Mouse (Mus musculus): ENCODE results near the gene Bpifb2.
A peak's percentile ranks its signal among the peaks of the same experiment; 100 is the strongest.

The Bpifb2 gene

DNA sequence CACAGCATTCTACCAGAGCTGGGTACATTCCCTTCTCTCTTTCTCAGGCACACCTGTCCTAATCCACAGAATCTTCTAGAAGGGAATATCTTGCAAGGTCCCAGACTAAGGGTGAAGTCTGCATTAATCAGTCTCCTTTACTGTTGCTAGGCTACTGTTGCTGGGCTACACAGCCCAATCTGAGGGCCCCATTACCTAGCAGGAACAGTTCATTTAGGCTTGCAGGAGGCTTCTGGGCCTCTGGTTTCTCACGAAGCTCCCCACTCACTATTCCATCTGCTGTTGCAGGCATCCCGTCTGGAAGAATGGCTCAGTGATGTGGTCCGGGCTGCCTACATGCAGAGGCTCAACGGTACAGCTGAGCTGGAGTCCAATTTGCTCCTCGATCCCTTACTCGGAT, 56.3 kb downstream of the Bpifb2 start:
- DNase-seq (ENCODE audit: low spot score): no peak

DNA sequence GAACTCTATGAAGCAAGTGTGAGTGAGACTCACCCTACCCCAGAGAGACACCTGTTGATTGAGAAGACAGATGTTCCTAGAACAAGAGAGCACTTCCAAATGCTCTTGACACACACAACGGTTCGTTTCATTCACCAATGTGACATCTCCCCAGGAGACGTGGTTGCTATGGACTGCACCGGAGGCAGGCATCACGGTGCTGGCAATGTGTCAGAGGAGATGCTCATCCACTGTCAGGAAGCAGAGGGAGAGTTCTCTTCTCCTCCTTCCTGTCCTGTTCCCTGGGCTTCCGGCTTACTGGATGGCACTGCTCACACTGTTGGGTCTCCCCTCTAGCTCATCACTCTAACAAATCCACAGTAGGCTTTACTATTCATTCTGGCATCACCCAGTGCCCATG, 58.5 kb downstream of the Bpifb2 start:
- DNase-seq (ENCODE audit: low spot score): no peak

DNA sequence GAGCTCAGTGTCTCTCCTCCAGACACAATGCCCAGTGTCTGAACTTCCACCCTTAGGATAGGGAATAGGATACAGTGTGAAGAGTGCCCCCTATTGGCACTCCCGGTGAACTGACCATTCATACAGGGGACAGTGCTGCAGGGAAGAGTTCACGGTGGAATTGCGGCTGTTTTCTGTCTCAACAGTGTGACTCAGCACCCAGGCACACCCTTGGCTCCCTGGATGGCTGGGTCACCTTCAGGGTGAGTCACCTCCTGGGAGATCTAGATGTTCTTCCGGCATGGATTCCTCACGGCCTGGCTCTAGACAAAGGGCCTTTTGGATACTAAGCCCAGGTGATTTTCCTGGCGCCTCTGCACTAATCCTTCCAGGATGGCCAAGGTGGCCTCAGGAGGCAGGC, 60.5 kb downstream of the Bpifb2 start:
- DNase-seq (ENCODE audit: low spot score): no peak

DNA sequence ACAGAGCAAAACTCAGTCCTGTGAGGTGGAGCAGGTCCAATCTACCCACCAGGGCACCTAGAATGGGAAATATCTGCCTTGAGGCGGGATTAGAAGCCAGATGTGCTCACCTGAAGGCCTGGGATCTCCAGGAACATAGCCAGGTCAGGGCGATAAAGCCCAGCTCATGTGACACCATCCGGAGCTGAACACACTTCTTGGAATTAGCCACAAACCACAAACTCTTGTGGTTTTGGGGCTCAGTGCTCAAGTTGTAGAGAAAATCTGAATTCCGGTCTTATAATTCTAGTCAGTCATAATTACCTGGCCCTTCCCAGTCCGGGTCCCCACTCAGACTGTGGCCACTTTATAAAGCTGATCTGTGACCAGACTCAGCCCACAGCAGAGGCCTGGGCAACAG, 63.0 kb downstream of the Bpifb2 start, which contains the start of gene Bpifb4:
Gene Bpifb4, plus strand, starts transcription at position 370 of the 400 bp plus-strand sequence.
- DNase-seq (ENCODE audit: low spot score): no peak

DNA sequence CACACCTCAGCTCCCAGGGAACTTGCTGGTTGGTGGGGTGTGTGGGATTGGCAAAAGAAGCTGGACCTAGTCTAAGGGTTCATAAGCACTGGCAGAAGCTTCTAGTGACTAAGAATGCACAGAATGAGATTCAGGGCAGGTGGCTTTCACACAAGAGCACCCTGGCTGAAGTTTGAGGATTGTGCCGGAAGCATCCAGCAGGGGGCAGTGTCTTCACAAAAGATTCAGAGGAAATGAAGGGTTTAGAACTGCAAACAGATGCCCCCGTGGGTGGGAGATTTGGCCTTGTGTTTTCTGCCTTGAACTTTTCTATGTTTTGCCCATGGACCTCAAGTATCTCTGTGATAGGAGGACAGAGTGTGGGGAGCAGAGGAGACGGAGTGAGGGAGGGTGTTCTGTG, 68.7 kb downstream of the Bpifb2 start:
- peak; percentile 12 for DNase-seq (ENCODE audit: low spot score)

DNA sequence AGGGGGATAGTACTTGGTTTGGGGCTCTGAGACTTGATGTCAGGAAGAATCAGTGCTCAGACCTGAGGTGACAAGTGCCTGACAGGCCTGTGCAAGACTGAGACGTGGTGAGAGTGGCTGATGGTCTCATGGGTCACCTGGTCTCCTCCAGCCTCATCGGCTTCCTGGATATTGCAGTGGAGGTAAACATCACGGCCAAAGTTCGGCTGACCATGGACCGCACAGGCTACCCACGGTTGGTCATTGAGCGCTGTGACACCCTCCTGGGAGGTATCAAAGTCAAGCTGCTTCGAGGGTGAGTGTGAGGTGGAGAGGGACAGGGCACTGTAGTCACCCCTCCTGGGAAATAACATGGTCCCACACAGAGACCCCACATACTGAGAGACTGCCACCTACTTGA, 69.7 kb downstream of the Bpifb2 start:
- no peak for DNase-seq (ENCODE audit: low spot score)
